Mouse (Mus musculus): Measurements from ENCODE around the gene Piezo1.

DNA sequence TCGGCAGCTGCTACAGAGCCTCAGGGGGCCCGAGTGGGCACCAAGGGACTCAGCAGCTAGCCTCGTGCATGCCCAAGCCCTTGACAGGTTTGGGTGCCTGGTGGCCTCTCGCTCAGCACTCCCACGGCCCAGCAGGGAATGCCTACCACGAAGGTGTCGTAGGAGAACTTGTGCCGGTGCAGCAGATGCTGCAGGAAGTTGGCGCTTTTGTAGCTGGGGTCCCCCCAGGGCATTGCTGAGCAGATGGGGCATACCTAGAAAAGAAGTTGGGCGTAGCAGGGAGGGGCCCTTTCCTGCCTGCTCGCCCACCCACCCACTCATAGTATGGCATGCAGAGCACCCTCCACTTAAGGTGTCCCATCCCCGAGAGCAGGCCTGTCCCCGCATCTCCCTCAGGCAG, 83.3 kb downstream of the Piezo1 start:
- no peak for TF ChIP-seq CTCF (IDR thresholded peaks at IDR 0.05; ENCODE audit: low read depth, low read length)
- TF ChIP-seq EP300 (IDR thresholded peaks at IDR 0.05; ENCODE audit: insufficient read depth, low read depth, low read length) = no peak
